Mouse (Mus musculus): ENCODE measurements around the gene Akap13.
A peak's percentile ranks its signal among the peaks of the same experiment; 100 is the strongest.

Gene Akap13

DNA sequence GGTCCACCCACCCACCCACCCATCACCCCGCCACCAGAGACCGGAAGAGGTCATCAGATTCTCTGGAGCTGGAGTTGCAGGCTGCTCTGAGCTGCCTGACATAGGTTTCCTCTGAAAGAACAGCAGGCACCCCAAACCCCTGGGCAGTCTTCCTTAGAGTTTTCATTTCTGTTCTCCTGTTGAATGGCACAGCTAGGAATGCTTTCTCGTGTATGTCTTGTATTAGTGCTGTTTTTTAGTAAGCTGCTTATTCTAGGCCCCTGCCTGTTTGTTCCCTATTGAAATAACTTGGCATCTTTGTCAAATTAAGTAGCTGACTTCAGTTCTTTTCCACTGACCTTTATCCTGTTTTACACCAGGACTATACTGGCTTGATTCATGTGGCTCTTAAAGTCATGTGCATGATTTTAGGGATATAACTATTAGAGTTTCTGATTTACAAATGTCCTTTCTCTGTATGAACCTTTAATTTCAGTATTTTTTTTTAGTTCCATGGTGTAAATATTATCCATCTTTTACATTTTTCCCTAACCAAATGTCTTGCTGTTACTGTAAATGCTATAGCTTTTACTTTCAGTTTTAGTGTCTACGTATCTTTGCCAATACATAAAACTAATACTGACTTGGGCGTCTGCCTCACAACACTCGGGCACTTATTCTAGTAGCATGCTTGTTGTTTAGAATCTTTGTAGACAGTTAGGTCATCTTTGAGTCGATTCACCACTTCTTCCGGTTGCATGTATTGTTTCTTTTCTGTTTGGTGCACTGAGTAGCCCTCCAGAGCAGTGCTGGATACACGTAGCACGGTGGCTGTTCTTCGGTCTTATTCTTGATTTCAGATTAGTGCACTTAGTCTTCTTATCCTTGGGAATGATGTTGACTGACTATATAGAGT lies 200.1 kb downstream of the Akap13 start:
- DNase-seq (ENCODE audit: extremely low read depth, insufficient read length, low spot score) = no peak

DNA sequence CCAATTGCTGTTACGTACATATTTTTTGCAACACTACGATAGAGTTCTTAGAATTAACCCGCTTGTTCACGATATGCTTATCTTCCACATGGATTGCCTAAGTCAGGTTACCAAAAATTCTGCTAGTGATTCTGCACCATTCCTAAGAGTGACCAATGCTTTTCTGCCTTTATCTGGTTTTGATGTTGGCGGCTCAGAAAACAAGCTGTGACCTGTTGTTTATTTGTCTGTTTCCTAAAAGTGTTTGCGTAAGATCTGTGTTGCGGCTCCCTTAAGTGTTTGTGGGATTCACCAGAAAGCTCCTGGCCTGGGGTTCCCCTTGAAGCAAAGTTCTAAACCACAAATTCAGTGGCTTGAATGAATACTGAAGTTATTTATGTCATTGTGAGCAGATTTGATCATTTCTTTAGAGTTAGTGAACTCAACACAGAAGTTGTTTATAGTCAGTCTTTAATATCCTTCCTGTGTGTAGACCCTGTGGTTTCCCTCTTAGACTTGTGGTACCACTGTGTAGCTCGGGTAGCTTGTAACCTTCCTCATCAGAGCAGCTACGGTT lies 201.0 kb downstream of the Akap13 start:
- no peak for DNase-seq (ENCODE audit: extremely low read depth, insufficient read length, low spot score)

DNA sequence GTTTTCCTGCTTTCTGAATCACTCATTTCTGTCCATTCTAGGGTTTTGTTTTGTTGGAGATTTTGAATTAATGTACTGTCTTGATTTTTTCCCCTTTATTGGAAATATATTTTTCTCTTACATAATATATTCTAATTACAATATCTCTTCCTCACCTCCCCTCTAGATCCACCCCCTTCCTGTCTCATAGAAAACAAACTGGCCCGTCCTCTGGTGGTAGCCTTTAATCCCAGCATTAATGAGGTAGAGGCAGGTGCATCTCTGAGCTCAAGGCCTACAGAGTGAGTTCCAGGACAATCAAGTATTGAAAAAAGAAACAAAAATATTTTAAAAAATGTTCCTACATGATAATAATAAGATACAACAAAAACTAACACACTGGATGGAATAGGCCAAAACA lies 201.6 kb downstream of the Akap13 start:
- no peak for DNase-seq (ENCODE audit: extremely low read depth, insufficient read length, low spot score)

DNA sequence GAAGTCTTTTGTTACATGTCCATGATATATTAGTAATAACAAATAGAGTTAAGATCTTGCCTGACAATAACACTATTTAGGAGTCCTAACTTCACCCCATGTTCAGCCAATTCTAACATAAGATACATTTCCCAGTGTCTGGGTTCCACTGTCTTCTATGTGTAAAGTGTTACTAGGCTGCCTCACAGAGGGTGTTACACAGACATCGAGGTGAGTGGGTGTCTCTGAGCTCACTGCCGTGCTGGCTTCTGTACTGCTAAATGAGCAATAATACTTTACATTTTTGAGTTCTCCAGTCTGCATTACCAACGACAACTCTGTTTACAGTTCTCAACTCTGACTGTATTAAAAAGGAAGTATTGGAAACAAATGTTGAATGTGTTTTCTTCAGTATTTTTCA lies 209.1 kb downstream of the Akap13 start:
- no peak for DNase-seq (ENCODE audit: extremely low read depth, insufficient read length, low spot score)

DNA sequence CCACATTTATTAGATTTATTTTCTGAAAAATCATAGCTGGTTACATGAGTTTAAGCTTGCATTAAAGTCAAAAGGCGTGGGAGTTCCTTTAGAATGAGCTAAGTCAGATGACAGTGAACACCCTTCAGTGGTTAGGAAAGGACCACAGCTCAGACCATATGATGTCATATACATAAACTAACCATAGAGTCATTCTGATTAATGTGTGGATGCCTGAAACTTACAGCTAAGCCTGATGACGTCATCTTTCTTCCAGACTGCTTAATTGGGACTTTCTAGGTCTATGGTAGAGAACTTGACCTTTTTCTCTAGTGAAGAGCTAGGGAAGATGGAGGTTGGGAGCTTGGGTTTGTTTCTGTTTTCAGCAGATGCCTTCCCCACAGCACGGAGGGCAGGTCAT lies 211.6 kb downstream of the Akap13 start:
- DNase-seq (ENCODE audit: extremely low read depth, insufficient read length, low spot score) = no peak

DNA sequence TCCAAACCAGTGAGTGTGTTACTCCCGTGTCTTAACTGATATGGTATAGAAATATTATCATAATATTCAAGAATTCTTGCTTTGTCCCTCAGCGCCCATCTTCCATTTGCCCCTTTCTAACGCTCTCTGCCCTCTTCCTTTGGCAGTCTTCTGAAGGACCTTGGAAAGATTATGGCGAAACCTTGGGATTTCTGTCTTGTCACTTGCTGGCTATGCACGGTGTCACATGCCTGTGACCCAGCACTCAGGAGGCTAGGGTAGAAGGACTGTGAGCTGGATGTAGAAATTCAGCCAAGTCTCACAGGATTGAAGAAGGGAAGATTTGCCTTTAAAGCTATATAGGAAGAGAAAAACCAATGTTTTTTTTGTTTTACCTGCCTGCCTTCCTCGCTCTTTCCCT lies 212.2 kb downstream of the Akap13 start:
- DNase-seq (ENCODE audit: extremely low read depth, insufficient read length, low spot score) = no peak

DNA sequence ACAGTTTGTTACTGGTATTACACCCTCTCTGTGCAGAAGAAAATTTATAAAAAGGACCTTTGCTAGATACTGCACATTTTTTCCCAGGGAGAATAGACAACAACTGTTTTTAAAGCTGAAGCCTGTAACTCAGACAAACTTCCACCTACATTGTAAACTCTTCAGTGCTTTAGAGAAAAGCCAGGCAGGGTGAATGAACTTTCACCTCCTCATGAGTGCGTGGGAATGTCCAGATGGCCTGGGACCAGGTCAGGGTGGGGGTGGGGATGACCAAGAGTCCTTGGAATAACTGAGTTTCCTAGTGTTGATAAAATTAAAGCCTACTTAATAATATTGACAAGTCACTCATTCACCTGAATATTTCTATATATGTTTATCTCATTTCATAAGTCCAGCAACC lies 213.1 kb downstream of the Akap13 start:
- DNase-seq (ENCODE audit: extremely low read depth, insufficient read length, low spot score) = no peak

DNA sequence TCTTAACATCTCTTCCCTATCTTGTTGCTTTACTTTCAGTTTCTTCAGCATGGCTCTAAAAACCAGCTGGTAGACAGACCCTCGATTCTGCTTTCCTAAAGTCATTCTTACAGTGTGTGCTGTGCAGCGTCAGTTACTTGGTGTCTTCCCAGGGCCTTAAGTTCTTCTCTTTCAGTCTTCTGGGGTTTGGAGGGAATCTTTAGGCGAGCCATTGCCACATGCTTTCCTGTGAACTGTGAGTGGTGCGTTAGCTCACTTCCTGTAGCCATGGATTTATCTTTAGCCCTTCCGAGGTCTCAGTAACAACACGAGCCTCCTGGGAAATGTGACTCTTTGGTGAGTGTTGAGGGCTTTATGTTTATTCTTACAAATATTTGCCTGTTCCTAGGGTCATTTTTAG lies 214.1 kb downstream of the Akap13 start:
- DNase-seq (ENCODE audit: extremely low read depth, insufficient read length, low spot score) = no peak

DNA sequence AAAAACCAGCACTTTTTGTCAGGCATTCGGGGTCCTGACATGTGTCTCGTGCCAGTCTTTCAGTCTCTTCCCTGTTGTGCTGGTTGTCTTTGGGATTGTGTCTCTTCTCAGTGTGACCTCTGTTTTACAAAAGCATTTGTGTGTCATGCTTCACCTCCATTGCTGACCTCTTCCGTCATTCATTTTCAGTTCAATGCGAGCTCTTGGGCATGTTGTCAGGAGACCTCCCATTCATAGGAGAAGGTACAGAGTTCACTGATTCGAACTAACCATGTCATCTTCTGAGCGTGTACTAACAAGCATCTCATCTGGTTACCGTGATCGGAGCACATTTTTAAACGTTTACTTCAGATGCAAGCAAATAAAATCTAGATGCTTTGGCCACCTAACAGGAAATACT lies 224.3 kb downstream of the Akap13 start:
- no peak for DNase-seq (ENCODE audit: extremely low read depth, insufficient read length, low spot score)

DNA sequence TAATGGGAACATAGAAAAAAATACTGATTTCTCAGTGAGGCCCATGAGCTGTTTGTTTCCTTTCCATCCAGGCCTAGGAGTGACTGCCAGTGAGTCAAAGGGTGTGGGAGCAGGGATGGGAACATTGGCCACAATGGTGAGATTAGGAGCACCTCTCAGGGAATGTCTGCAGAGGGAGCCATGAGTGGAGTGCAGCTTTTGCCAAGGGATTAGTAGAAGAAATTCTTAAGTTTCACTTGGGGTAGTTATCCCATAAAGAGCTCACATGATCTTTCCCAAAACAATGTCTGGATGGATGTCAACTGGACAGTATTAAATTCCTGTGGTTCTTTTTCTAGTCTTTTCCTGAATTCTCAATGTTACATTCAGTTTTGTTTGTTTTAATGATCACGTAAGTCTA lies 227.6 kb downstream of the Akap13 start:
- peak; percentile 7 for DNase-seq (ENCODE audit: extremely low read depth, insufficient read length, low spot score)

DNA sequence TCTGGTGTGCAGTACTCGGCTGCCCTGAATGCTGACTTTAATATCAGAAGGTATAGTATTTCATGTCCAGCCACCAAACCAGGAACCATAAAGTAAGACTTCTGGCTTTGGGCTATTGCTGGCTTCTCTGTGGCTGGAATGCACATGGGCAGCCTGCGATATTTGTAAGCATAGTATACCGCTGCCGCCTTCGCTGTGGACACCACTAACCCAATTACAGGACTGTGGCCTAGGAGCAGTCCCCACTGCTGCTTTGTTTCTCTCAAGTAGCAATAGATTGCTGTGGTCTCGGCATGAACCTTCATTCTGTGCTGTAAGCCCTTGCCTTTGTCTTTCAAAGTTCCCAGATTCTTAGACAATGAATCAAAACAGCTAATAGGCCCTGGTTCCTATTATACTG lies 228.1 kb downstream of the Akap13 start:
- DNase-seq (ENCODE audit: extremely low read depth, insufficient read length, low spot score) = no peak

DNA sequence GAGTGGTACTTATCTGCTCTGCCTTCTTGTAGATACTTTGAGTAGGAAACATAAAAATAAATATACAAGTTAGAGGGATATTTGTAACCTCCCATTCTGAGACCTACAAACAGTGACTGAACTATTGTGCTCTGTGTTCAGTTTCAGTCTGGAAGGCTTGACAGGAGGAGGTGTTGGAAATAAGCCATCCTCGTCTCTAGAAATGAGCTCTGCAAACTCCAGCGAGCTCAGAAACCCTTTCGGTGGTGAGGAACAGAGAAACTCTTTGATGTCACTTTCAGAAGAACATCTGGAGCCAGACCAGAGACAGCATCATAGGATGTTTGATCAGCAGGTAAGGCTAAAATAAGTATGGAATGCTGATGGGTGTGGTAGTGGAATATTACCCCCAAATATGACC lies 229.6 kb downstream of the Akap13 start:
- DNase-seq (ENCODE audit: extremely low read depth, insufficient read length, low spot score) = no peak

DNA sequence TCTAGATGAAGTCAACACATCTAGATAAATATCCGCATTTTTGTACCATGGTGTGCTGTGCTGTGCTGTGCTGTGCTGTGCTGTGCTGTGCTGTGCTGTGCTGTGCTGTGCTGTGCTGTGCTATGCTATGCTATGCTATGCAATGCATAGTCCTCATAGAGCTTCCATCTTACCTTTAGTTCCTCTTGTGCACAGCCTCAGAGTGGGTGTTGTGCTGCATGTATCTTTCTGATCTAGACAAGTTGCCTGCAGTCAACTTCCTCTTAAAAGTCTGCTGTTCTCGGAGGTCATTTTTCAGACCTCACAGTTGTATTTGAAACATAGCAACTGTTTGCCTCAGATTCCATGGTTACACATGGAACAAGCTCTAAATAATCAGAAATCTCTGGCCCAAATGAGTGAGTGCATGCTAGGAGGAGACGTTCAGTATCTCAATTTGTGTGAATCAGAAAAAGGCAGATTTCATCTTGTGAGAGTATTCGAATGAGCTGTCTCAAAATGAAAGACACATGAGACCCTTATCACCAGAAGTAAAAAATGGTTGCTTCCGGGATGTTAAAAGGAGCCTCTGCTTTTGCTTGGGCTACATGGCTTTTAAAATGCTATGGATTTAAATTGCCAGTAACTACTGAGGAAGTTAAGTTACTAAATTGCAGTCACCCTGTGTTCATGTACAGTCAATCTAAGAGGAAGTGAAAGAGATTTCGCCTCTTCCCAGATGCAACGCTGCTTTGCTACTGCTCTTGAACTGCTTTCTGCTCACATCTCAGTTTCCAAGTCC lies 230.9 kb downstream of the Akap13 start:
- DNase-seq (ENCODE audit: extremely low read depth, insufficient read length, low spot score) = no peak

DNA sequence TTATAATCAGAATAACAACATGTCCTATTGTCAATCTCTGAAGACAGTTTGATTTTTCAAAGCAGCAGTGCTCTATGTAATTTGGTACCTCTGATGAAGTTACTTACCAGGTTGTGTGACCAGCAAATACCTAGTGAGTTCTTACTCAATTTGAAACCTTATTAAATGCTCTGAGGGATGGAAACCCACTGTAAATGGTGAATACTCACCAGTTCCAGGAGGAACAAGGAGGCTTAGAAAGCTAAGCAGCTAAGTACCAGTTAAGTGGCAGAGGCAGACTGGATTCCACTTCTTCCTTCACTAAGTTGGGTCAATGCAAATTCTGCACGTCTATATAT lies 231.5 kb downstream of the Akap13 start:
- DNase-seq (ENCODE audit: extremely low read depth, insufficient read length, low spot score) = no peak

DNA sequence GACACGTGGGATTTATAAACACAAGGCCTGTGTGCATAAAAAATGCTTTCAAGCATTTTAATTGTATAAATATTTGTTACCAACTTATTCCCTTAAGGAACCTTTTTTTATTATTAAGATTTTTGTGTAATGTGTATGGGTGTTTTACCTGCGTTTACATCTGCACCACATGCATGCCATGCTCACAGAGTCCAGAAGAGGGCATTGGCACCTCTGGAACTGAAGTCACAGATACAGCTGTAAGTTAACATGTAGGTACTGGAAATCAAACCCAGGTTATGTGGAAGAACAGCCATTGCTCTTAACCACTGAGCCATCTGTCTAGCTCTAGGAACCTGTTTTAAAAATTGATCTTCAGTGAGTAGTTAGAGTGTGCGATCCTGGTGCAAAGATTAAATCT lies 232.8 kb downstream of the Akap13 start:
- DNase-seq (ENCODE audit: extremely low read depth, insufficient read length, low spot score) = no peak

DNA sequence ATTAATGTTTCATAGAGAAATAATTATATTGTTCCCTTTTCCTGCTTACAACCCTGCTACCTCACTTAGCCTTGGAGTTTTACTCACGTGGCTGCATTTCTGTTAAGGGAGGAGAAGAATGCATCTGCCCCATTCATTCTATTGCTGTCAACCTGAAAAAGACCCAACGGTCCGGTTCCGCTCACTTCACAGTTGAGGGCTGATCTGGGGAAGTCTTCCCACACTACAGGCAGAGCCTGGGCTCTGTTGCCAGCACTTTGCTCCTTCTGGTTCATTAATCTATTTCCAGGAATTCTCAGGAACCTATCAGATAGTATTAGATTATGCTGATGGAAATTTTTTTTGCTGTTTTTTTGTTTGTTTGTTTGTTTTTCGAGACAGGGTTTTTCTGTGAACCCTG lies 239.4 kb downstream of the Akap13 start:
- no peak for DNase-seq (ENCODE audit: extremely low read depth, insufficient read length, low spot score)

DNA sequence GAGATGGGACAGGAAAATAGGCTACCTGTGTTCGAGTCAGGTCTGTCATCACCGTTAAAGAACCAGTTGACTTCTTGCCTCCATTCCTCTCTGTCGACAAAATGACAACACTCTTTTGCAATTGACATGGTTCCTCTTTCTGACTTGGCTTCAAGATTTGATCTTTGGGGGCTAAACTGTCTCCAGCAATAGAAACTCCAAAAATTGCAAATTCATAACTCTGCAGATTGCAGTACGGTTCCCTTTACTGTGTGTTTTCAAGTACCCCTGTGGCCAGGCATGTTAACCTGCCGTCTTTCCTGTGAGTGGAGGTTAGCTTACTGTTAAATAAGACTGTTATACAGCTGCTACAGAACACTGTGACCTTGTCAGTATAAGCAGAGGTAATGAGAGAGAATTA lies 244.5 kb downstream of the Akap13 start:
- no peak for DNase-seq (ENCODE audit: extremely low read depth, insufficient read length, low spot score)

DNA sequence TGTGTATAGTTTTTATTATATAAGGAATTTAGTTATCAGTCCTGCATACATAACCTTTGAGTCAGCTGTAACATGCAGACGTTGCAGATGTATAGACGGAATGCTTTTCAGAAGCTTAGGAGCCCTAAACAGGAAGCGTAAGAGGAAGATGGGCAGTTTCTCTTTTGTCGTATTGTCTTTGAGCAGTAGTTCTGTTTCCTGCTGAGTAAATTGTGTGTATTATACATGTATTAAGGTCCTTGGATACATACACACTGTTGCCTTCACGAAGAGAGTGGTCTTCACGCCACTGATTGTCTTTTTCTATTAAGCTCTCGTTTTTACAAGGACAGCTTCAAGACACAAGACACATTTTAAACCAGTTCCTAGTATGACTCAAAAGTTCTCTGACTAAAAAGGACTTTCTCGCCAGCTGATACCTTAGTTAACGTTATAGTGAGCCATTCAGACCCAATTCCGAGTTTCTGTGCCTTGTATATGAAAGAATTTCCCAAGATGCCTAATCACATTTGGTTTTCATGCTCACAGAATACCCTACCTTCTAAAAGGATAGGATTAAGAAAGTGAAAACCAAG lies 245.5 kb downstream of the Akap13 start:
- no peak for DNase-seq (ENCODE audit: extremely low read depth, insufficient read length, low spot score)

DNA sequence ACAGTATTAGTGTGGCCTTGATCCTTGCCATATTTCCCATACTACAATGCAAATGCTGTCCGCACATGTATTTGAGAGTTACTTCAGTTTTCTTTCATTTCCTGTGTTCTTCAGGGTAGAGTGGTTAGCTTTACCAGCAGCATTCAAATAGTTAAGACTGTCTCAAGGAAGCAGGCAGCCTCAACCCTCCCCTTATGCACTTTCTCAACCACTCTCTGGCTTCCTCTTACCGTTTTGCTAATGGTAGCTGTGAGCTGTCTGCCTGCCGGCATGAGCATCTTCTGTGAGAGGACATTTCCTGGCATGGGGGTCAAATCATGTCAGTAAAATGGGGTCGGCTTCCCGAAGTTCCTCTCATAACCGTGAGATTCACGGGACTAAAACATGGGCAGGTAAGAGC lies 246.4 kb downstream of the Akap13 start:
- no peak for DNase-seq (ENCODE audit: extremely low read depth, insufficient read length, low spot score)

DNA sequence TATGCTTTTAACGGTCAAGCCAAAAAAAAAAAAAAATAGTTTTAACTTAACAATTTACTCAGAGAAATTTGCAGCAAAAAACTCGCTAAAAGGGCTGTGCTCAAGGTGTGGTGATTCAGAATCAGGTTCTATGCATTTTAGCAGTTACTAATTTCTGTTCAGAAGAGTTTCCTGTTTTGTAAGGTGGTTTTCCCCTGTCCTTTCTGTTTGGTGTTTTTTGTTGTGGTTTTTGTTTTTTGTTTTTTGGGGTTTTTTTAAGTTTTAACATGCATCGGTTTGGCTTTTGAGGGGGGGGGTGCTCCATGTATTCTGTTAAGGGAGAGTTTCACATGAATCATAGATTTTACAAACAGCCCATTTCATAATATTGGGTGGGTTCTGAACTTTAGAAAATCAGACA lies 247.0 kb downstream of the Akap13 start:
- DNase-seq (ENCODE audit: extremely low read depth, insufficient read length, low spot score) = no peak

DNA sequence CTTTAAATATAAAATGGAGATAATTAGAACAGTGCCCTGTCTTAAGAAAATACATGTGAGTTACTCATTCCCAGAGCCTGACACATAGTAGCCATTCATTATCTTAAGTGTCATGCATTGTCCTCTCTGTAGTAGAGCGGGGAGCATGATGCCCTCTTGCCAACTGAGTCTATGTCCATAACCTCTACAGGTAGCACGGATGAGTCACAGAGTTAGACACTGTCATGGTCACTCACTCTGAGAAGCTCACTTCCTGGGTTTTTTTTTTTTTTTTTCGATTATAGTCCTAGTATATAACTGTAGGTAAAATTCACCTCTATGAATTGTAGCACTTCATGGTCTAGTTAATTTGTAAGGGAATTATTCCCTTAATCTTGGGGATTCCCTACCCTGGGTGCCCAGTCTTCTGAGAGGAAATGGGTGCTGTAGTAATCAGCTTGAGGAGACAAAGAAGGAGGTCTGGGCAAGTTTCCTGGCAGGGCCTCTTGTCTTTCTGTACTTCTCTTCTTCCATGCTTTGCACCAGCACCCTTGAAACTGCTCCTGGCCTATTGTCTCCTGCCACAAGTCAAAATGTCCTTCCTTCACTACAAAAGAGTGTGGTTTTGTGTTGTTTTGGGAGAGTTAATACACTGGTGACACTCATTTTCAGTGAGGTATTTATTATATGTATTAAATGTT lies 247.8 kb downstream of the Akap13 start:
- DNase-seq (ENCODE audit: extremely low read depth, insufficient read length, low spot score) = no peak
